Mouse (Mus musculus): Measurements from ENCODE around the gene Smim6.

GRCm38 (mm10) chr11:115881002-115881401 is 30.8 kb upstream of the Smim6 start:
- peak; percentile 90 for TF ChIP-seq CTCF (IDR thresholded peaks at IDR 0.05; ENCODE audit: borderline replicate concordance, control insufficient read depth, extremely low read depth, insufficient read depth, low read length, poor library complexity)
- no peak for TF ChIP-seq POLR2A (IDR thresholded peaks at IDR 0.05; ENCODE audit: control insufficient read depth, extremely low read depth, insufficient read depth, low read length, poor library complexity)
